Mouse (Mus musculus) heart, postnatal 36 days (tissue): Measurements from ENCODE around the gene Abcb1b. TPM values are rescaled to one million over a fixed set of nuclear protein-coding genes. Genes with fewer than 3 reads are reported as not detected.

ENCODE experiments used
- total RNA-seq, 2 experiments: library from RNA; stranded (reverse); gene quantifications; 2 replicates each; pipeline ENCODE4 v1.2.3; 2021

The Abcb1b gene
- total RNA-seq, 2 experiments from 2014 or later, result 2.7 to 6.7 TPM

Other genes with a start within 250 kb of the Abcb1b start
- under 1 TPM; 0.27 to 0.50 TPM for gene Rundc3b, start 175.2 kb upstream of the Abcb1b start, total RNA-seq
- gene Abcb1a, start 138.1 kb upstream of the Abcb1b start, total RNA-seq, result 10 to 100 TPM; 11.2 to 11.8 TPM
- gene Abcb4, start 95.6 kb downstream of the Abcb1b start, total RNA-seq, result 10 to 100 TPM; 12.6 to 14.0 TPM
- gene Crot, start 199.2 kb downstream of the Abcb1b start, total RNA-seq, result 10 to 100 TPM; 24.5 to 26.0 TPM